Mouse (Mus musculus) olfactory bulb, adult 2 months (tissue): ENCODE results near the gene Mrgpra1.
"Not testable (repeated sequence)": the region's sequence is repeated elsewhere in the genome, so short reads cannot be mapped to it uniquely, and the experiment has no call there.

ENCODE experiments used
- CTCF ChIP-seq: fragments of 200-500 bp; IDR thresholded peaks from 2 replicates; pipeline ENCODE4 v1.5.1; 2012; ENCODE audit warnings: low read depth, mild to moderate bottlenecking, low read length, moderate library complexity; ENCODE audit not compliant: insufficient read depth
- POLR2A ChIP-seq: fragments of 200-500 bp; IDR thresholded peaks from 2 replicates; pipeline ENCODE4 v1.6.1; 2012; ENCODE audit warnings: mild to moderate bottlenecking, low read depth, low read length, moderate library complexity; ENCODE audit not compliant: insufficient read depth

DNA sequence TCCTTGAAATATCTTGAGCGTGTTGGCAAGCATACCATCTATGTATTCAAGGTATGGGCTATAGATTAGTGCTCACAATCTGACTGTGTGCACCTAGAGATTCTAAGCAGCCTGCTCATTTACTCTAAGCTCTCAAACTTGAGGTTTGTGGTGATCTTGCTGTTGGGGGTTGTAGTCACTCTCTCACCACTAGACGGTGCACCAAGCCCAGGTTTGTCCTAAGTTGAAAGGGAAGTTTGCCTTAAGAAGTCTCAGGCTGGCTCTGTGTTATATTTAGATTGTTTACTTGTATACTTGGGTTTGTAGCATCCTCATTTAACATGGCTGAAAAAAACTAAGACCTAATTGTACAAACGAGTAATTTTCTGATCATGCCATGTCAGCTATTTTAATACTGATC is 12.2 kb downstream of the Mrgpra1 start:
- TF ChIP-seq CTCF, POLR2A: not testable (repeated sequence)
